Mouse (Mus musculus) hindbrain, embryonic 16.5 days (tissue): ENCODE results near the gene Ninj1. TPM values are rescaled to one million over a fixed set of nuclear protein-coding genes. Genes with fewer than 3 reads are reported as not detected.

Experiments used
- ATAC-seq: fragments of 200-750 bp; cut with Nextera tagmentation; 2 replicates; pipeline ENCODE4 v1.8.0; 2017; ENCODE audit warnings: moderate TSS enrichment, moderate library complexity
- H3K27ac ChIP-seq: fragments of 300-500 bp; sonication (generic); 2 replicates; pipeline ENCODE4 v1.5.1; 2014; ENCODE audit warnings: low read depth, mild to moderate bottlenecking, control low read depth, low read length, moderate library complexity
- H3K27me3 ChIP-seq: fragments of 300-500 bp; sonication (generic); replicated peaks from 2 replicates; pipeline ENCODE4 v1.6.1; 2014; ENCODE audit warnings: low read length; ENCODE audit not compliant: control insufficient read depth, insufficient read depth
- H3K36me3 ChIP-seq: fragments of 300-500 bp; sonication (generic); 2 replicates; pipeline ENCODE4 v1.6.1; 2014; ENCODE audit warnings: mild to moderate bottlenecking, low read length, moderate library complexity, mixed read lengths; ENCODE audit not compliant: control insufficient read depth, insufficient read depth
- H3K4me1 ChIP-seq: fragments of 300-500 bp; sonication (generic); 2 replicates; pipeline ENCODE4 v1.6.1; 2014; ENCODE audit warnings: low read depth, low read length; ENCODE audit not compliant: control insufficient read depth, insufficient read depth
- H3K4me2 ChIP-seq: fragments of 300-500 bp; sonication (generic); 2 replicates; pipeline ENCODE4 v1.6.1; 2014; ENCODE audit warnings: mild to moderate bottlenecking, low read length, control low read depth, moderate library complexity
- H3K4me3 ChIP-seq: fragments of 300-500 bp; sonication (generic); 2 replicates; pipeline ENCODE4 v1.5.1; 2014; ENCODE audit warnings: mild to moderate bottlenecking, low read length, control low read depth, moderate library complexity
- H3K9ac ChIP-seq: fragments of 300-500 bp; sonication (generic); 2 replicates; pipeline ENCODE4 v1.6.1; 2014; ENCODE audit warnings: low read depth, mild to moderate bottlenecking, control low read depth, low read length, moderate library complexity
- H3K9me3 ChIP-seq: fragments of 300-500 bp; sonication (generic); 2 replicates; pipeline ENCODE4 v1.6.1; 2014; ENCODE audit warnings: mild to moderate bottlenecking, low read length, moderate library complexity; ENCODE audit not compliant: control insufficient read depth
- WGBS: fragments of 180-500 bp; shearing (Covaris S2); extraction: QIAGEN DNeasy Blood & Tissue Kit; methylation state at CpG from one replicate; pipeline ENCODE4 v1.1.7; 2014; 5-methylcytosine and 5-hydroxymethylcytosine counted together
- polyA plus RNA-seq: library from polyadenylated mRNA; unstranded; fragments of >200 nt; fragmentation: Nextera tagmentation; extraction: Ambion mirVana; gene quantifications from 2 replicates; pipeline ENCODE4 v1.2.1, GENCODE M21; 2015

Ninj1 gene
- polyA plus RNA-seq, 1 experiment from 2014 or later: 40.2 TPM

- Histone ChIP-seq H3K27me3 (no peaks in the 10 kb centered on the region), H3K4me3 (no peak overlapping the region), H3K36me3 (no peaks in the 10 kb centered on the region), H3K27ac (no peak overlapping the region), H3K9ac (no peak overlapping the region), H3K4me2 (no peak overlapping the region), H3K4me1 (no peaks in the 10 kb centered on the region; the same call in 1 of the 2 replicates), H3K9me3 (no peaks in the 10 kb centered on the region)
- WGBS: 91% methylated on average over 5 of the region's 5 CpGs
- ATAC-seq: no peak
Measured at GRCm38 (mm10) chr13:49180274-49180673, 7.0 kb upstream of the Ninj1 start.

DNA sequence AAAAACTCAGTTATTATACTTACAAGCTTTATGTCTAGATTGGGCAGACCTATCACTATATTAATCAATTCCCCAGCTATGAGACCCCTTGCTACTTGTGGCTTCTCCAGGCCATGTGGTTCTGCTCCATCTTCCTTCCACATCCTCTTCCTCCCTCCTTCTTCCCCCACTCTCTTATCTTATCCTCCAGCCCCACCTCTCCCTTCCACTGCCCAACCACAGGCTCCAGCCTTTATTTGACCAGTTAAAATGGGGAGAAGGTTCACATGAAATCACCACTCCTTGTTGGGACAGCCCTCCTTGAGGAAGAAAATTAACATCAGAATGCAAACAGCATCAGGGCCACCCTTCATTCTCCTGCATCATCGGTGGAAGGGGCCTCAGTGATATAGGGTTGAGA, 6.6 kb upstream of the Ninj1 start:
- H3K27me3 ChIP-seq: no peaks in the 10 kb centered on the region

GRCm38 (mm10) chr13:49181411-49181984, 5.8 kb upstream of the Ninj1 start:
- 77% methylated on average over 3 of the region's 3 CpGs for WGBS

More for the DNA sequence above, 6.6 kb upstream of the Ninj1 start:
- no peak for ATAC-seq
- 65% methylated on average over 1 of the region's 1 CpGs for WGBS
- H3K4me3 ChIP-seq: no peak overlapping the region
- no peak overlapping the region for H3K4me2 ChIP-seq
- H3K4me1 ChIP-seq: no peaks in the 10 kb centered on the region; the same call in 1 of the 2 replicates
- no peaks in the 10 kb centered on the region for H3K9me3 ChIP-seq
- no peaks in the 10 kb centered on the region for H3K36me3 ChIP-seq
- no peak overlapping the region for H3K27ac ChIP-seq
- H3K9ac ChIP-seq: no peak overlapping the region

DNA sequence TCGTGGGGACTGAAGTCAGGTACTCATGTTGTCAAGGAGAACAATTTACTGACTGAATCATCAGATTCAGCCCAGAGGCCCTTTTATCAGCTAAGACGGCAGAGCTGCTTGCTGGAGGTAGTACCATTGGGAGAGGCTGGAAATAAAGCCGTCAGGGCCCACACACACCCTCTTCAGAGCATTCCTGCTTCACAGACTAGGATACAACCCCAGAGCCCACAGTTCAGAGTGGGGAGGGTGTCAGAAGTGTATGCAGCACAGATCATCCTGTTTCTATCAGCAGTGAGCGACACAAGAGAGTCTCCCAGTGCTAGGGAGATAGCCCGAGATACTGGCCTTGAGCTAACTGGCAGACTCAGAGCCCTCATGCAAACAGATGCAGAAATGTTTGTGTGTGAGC, 4.1 kb upstream of the Ninj1 start:
- Histone ChIP-seq H3K4me1 (peaks cover 9% of the 10 kb centered on the region), H3K9ac (no peak overlapping the region), H3K9me3 (no peaks in the 10 kb centered on the region), H3K4me2 (no peak overlapping the region), H3K27me3 (no peaks in the 10 kb centered on the region), H3K4me3 (no peak overlapping the region), H3K27ac (no peak overlapping the region), H3K36me3 (no peaks in the 10 kb centered on the region)
- no peak for ATAC-seq
- 58% methylated on average over 5 of the region's 5 CpGs for WGBS

More at GRCm38 (mm10) chr13:49181411-49181984, 5.8 kb upstream of the Ninj1 start:
- no peaks in the 10 kb centered on the region; the same call in 1 of the 2 replicates for H3K4me1 ChIP-seq
- no peak overlapping the region for H3K4me3 ChIP-seq
- no peak overlapping the region for H3K27ac ChIP-seq
- no peak overlapping the region for H3K4me2 ChIP-seq
- no peak for ATAC-seq
- no peaks in the 10 kb centered on the region for H3K36me3 ChIP-seq
- H3K9me3 ChIP-seq: no peaks in the 10 kb centered on the region
- H3K27me3 ChIP-seq: no peaks in the 10 kb centered on the region
- H3K9ac ChIP-seq: no peak overlapping the region

GRCm38 (mm10) chr13:49183646-49184045, 3.6 kb upstream of the Ninj1 start:
- Histone ChIP-seq H3K9ac (no peak overlapping the region), H3K27me3 (no peaks in the 10 kb centered on the region), H3K4me1 (peaks cover 13% of the 10 kb centered on the region), H3K4me2 (no peak overlapping the region), H3K36me3 (no peaks in the 10 kb centered on the region), H3K9me3 (no peaks in the 10 kb centered on the region), H3K27ac (no peak overlapping the region), H3K4me3 (no peak overlapping the region)
- WGBS: 50% methylated on average over 5 of the region's 5 CpGs
- ATAC-seq: no peak

DNA sequence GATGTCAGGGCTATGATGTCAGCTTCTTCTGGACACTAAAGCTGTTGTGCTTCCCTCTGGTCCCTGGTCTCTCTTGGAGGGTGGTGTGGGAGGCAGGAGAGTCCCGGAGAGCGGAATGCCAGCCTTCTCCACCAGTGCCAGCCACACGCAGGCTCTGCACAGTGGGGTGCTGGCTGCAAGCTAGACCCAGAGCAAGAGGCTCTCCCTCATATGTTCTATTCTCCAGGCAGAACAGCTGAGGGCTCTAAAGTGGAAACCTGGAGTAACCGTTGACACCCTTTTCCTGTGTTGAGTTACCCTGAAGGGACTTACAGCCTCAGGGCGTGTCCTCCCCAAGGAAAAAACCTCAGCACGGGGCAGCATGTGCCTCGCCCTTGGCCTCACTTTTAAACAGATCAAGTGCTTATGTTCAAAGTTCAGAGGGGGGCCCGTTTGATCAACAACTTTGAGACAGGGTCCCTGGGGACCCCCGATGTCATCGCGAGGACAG, 442 bp upstream of the Ninj1 start:
- no peak; the same call in 1 of the 2 replicates for ATAC-seq

DNA sequence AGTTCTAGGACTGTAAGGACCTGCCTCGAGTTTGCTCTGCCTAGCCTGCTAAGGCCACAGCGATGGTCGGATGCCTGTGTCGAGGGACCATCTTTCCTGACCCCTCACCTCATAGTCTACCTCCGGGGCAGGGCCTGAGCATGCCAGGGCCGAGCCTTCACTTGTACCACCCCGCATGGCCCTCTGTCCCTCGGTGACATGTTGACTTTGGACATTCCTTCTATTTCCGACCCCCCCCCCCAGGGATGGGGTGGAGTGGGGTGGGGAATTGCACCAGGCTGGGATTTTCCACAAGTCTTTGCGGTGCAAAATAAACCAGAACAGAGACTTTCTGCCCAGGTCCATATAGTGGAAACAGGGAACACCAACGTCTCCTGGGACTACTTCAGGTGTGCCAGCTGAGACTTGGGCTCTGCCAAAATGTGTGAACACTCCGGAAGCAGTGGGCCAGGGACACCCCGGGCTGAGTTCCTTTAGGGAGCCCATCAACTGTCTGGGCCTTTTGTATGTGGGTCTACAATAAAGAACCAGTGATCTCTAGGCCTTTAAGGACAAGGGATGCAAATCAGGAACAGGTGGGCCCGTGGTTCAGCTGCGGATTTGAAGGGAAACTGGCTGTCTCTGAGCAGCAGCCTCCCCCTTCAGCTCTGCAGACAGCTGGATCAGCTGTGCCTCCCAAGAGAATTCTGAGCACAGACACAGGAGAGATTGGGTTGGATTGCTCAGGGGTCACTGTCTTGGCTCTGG, 1.1 kb downstream of the Ninj1 start:
- Histone ChIP-seq H3K9ac (peak overlapping the region; percentile 68), H3K27ac (peak overlapping the region; percentile 37; the same call in 1 of the 2 replicates), H3K27me3 (no peaks in the 10 kb centered on the region), H3K4me3 (peak overlapping the region; percentile 57), H3K36me3 (no peaks in the 10 kb centered on the region), H3K9me3 (no peaks in the 10 kb centered on the region), H3K4me2 (peak overlapping the region; percentile 85), H3K4me1 (peaks cover 26% of the 10 kb centered on the region)
- peak; percentile 34; the same call in 1 of the 2 replicates for ATAC-seq
- 25% methylated on average over 15 of the region's 15 CpGs for WGBS

More for the DNA sequence above, 442 bp upstream of the Ninj1 start:
- Histone ChIP-seq H3K9me3 (no peaks in the 10 kb centered on the region), H3K4me1 (peaks cover 26% of the 10 kb centered on the region), H3K27ac (peak overlapping the region; percentile 52), H3K4me2 (peak overlapping the region; percentile 85), H3K27me3 (no peaks in the 10 kb centered on the region), H3K4me3 (peak overlapping the region; percentile 57), H3K9ac (peak overlapping the region; percentile 68), H3K36me3 (no peaks in the 10 kb centered on the region)
- WGBS: 17% methylated on average over 11 of the region's 11 CpGs

GRCm38 (mm10) chr13:49188966-49189360, 1.7 kb downstream of the Ninj1 start:
- Histone ChIP-seq H3K36me3 (no peaks in the 10 kb centered on the region), H3K4me3 (no peak overlapping the region), H3K27me3 (no peaks in the 10 kb centered on the region), H3K4me1 (peaks cover 26% of the 10 kb centered on the region), H3K9ac (no peak overlapping the region), H3K4me2 (no peak overlapping the region; the same call in 1 of the 2 replicates), H3K9me3 (no peaks in the 10 kb centered on the region), H3K27ac (no peak overlapping the region)
- WGBS: 68% methylated on average over 2 of the region's 2 CpGs
- ATAC-seq: no peak
